Mouse (Mus musculus): Measurements from ENCODE around the gene Wdr4.

DNA sequence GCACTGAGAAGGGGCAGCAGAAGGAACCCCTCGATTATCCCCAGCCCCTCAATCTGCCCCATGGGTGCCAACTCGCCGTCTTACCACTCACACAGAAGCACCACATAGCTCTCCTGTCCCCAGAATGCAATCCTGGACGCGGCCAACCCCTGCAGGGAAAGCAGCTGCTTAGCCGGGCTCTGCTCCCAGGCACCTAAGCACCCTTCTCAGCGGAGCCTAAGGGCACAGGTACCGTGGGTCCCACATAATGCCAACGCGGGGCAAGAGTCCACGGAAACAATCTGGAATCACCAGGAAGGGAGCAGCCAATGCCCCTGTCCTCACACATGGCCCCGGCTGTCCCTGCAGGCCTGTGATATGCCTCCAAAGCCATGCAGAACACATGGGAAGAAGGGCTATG, 20.1 kb downstream of the Wdr4 start:
- TF ChIP-seq CTCF (IDR thresholded peaks at IDR 0.05; ENCODE audit: control insufficient read depth, insufficient read depth, insufficient read length) (no peak), USF1 (IDR thresholded peaks at IDR 0.05; ENCODE audit: low read depth) (no peak), MAX (IDR thresholded peaks at IDR 0.05) (no peak)

Data from C2C12 (cell line).